Mouse (Mus musculus) T-cell, adult 2 months (primary cell): ENCODE data around the gene Gm6685.
"Not testable (repeated sequence)": the region's sequence is repeated elsewhere in the genome, so short reads cannot be mapped to it uniquely, and the experiment has no call there.

Experiments used
- DNase-seq: peaks from one replicate; pipeline ENCODE4 v3.0.0; 2022; ENCODE audit warnings: low spot score

The Gm6685 gene

GRCm38 (mm10) chr11:28339224-28340150 is at the start of gene Gm6685:
Gene Gm6685, minus strand, starts transcription at chr11:28339867.
- not testable (repeated sequence) for DNase-seq

GRCm38 (mm10) chr11:28375891-28376290 is 36.2 kb upstream of the Gm6685 start:
- no peak for DNase-seq

DNA sequence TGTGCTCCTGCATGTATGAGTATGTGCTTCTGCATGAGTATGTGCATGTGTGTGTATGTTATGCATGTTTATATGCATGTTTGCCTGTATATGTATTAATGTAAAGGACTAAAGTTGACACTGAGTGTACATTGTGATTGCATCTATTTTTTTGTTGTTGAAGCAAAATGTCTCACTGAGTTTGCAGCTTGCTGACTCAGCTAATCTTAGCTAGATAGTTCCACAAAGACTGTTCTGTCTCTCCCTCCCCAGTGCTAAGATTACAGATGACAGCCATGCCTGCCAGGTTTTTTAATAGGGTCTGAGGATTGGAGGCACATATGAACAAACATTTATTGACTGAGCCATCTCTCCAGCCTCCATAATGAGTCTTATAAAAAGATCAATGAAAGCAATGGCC is 35.0 kb upstream of the Gm6685 start:
- DNase-seq: no peak

GRCm38 (mm10) chr11:28371381-28371780 is 31.7 kb upstream of the Gm6685 start:
- not testable (repeated sequence) for DNase-seq

DNA sequence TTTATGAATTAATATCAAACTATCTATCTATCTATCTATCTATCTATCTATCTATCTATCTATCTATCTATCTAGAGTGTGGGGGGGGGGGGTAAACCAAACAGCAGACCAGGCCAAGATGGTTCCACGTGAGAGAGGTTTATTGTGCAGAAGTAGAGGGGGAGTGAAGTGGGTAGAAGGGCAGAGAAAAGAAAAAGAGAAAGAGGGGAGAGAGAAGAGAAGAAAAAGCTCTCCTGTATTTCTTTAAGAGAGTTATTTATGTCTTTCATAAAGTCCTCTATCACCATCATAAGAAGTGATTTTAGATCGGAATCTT is 26.2 kb upstream of the Gm6685 start:
- no peak for DNase-seq

DNA sequence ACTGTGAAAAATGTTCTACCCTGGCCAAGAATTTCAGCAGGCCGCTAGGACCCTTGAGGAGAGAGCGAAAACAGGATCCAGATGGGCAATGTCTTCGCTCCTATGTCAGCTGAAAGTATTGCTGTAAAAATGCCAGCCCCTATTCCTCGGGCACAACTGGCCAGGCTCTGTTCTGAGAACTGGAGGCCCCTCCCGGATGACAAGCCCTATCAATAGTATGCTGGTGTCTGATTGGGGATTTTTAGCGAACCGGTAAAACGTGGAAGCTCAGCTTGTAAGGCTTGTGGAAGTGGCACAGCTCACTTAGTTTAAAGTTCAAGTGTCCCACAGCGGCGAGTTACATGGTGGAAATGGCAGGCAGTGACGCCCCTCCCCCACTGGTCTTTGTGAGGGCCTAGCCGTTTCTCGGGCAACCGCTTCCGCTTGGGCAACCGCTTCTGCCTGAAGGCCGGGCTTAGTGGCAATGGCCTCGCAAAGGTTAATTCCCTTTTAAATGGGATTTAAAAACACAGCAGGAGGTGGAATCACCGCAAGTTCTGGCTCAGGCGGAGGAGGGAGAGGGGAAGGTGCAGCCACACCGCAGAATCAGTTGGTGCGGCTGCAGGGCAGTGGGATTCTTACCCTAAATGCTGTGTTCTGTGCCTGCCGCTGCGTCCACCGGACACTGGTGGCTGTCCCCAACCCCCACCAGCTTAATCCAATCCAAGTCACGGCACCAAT is 25.7 kb upstream of the Gm6685 start:
- peak; percentile 8 for DNase-seq

DNA sequence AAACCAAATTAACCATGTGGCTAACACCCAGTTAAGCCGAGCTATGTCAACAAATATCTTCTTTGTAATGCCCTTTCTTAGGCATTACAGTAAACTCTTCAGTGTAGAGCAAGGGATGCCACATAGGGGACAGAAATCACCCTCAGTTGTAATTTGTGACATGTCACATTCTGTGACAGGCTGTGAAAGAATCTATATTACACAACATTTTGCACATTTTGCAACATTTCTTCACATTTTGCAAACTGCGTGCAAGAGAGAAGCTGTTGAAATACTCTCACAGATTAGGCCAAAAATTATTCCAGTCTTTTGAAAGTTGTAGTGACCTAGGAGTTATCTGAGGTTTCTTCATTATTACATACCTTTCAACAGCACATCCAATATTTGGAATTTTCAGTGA is 3.8 kb upstream of the Gm6685 start:
- no peak for DNase-seq

- no peak for DNase-seq
Observed at GRCm38 (mm10) chr11:28341887-28342286, 2.2 kb upstream of the Gm6685 start.

DNA sequence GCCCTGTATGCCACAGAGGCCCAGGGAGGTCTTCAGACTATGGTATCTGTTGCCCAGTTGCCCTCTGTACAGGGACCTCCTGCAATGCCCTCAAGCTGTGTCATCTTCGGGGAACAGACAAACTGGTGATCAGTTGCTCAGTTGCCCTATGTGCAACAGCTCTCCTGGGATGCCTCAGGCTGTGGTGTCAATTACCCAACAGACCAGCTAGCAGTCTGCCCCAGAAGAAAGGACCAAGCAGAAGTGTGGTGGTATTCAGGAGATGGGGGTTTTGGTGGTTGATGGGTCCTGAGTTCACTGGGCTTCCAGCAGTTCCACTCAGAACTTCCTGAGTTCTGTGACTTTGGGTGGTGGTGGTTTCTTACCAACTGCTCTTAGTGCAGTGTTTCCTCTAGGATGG is 11.8 kb downstream of the Gm6685 start:
- DNase-seq: no peak

DNA sequence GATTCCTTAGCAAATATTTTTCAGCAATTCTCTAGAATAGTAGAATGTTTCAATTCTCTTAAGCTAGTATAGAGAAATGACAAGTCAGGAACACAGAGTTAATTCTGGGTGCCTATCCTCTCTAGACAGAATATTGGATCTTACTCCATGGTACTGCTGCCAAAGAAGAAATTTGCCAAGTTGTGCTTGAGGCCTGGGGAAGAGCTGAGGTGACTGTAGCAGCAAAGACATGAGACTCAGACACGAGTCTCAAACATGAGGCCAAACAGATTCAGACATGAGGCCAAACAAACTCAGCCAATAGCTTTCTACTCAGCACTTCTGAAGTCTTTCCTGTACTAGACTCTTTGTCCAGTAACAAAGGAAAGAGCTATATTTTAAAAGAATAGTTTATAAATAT is 26.3 kb downstream of the Gm6685 start:
- no peak for DNase-seq

DNA sequence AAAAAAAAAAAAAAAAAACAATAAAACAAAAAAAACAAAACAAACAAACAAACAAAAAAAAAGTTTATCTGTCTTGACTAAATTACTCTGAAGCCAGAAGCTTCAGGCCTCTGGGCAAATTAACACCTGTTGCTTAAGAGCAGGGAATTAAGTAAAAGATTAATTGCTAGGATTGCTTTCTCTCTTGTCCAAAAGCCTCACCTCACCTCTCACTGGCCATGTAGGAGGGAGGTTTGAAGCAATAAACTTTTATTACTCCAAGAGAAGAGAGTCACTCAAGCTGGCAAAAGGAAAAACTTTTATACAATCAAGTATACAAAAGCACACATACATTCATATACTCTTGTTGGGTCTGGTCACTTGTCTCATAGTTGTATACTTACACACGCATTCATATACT is 31.9 kb downstream of the Gm6685 start:
- DNase-seq: no peak

DNA sequence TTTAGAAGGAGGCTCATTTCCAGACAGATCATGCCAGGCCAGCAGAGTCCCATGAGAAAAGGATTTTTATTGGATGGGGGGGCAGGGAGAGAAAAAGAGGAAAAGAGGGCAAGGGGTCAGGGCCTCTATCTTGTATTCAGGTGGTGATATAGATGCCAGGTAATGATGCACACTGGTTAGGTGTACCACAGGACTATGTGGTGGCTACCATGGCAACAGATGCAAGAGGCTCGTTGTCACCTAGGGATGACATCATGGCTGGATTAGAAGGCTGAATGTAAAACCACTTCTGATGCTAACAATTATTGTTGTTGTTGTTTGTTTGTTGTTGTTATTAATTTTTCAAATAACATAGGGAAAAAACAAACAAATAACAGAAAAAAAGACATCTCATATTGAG is 49.2 kb downstream of the Gm6685 start:
- no peak for DNase-seq
